Mouse (Mus musculus) kidney, adult 11 months (tissue): ENCODE measurements around the gene Ccdc106.
"Not testable (repeated sequence)": the region's sequence is repeated elsewhere in the genome, so short reads cannot be mapped to it uniquely, and the experiment has no call there.

Experiments
- DNase-seq: peaks from one replicate; pipeline ENCODE4 v3.0.0; 2022

The Ccdc106 gene

GRCm38 (mm10) chr7:5020000-5020681 lies at the start of gene Ccdc106, which contains the start of gene Zfp865:
Ccdc106 (plus strand) TSS chr7:5020553.
Zfp865 (plus strand) TSS chr7:5020376.
- DNase-seq = peak; percentile 99

- DNase-seq = no peak
These were observed 49.3 kb upstream of the Ccdc106 start, which contains the start of gene Sbk3 for GRCm38 (mm10) chr7:4971068-4971467. Sbk3 (minus strand) TSS chr7:4971168.

GRCm38 (mm10) chr7:4971710-4972109 lies 48.6 kb upstream of the Ccdc106 start:
- no peak for DNase-seq

GRCm38 (mm10) chr7:4972321-4973047 lies 47.9 kb upstream of the Ccdc106 start:
- no peak for DNase-seq

GRCm38 (mm10) chr7:4975455-4975854 lies 44.9 kb upstream of the Ccdc106 start:
- no peak for DNase-seq

- DNase-seq = no peak
These were observed 43.5 kb upstream of the Ccdc106 start for GRCm38 (mm10) chr7:4976832-4977231.

- no peak for DNase-seq
These were observed 32.1 kb upstream of the Ccdc106 start for GRCm38 (mm10) chr7:4988250-4988649.

- no peak for DNase-seq
These were observed 26.9 kb upstream of the Ccdc106 start for GRCm38 (mm10) chr7:4993347-4993998.

GRCm38 (mm10) chr7:4993999-4994788 lies 26.2 kb upstream of the Ccdc106 start:
- DNase-seq = no peak

GRCm38 (mm10) chr7:4995268-4996002 lies 24.9 kb upstream of the Ccdc106 start:
- peak; percentile 32 for DNase-seq

GRCm38 (mm10) chr7:4996003-4996895 lies 24.1 kb upstream of the Ccdc106 start, which contains the start of gene Zfp579:
Zfp579 (minus strand) TSS chr7:4996158.
- peak; percentile 81 for DNase-seq

- DNase-seq = no peak
These were observed 23.4 kb upstream of the Ccdc106 start for GRCm38 (mm10) chr7:4996934-4997333.

- DNase-seq = no peak
These were observed 20.5 kb upstream of the Ccdc106 start for GRCm38 (mm10) chr7:4999876-5000275.

GRCm38 (mm10) chr7:5002876-5003275 lies 17.5 kb upstream of the Ccdc106 start:
- not testable (repeated sequence) for DNase-seq

GRCm38 (mm10) chr7:5008229-5008628 lies 12.1 kb upstream of the Ccdc106 start:
- no peak for DNase-seq

- DNase-seq = no peak
These were observed 7.5 kb upstream of the Ccdc106 start for GRCm38 (mm10) chr7:5012681-5013513.

GRCm38 (mm10) chr7:5014251-5015117 lies 5.9 kb upstream of the Ccdc106 start, which contains the start of the genes Zfp524 and Fiz1:
Zfp524 (plus strand) TSS chr7:5014415.
Fiz1 (minus strand) TSS chr7:5014697.
- DNase-seq = peak; percentile 97

GRCm38 (mm10) chr7:5015118-5016001 lies 5.0 kb upstream of the Ccdc106 start, which contains the start of gene Gm44973:
Gm44973 (plus strand) TSS chr7:5015496.
- peak; percentile 95 for DNase-seq
